Mouse (Mus musculus) CH12F3 (cell line): ENCODE measurements around the gene Gm9732.
"Not testable (repeated sequence)": the region's sequence is repeated elsewhere in the genome, so short reads cannot be mapped to it uniquely, and the experiment has no call there.

Experiments
- in situ Hi-C: fragments of 300-500 bp; cut with MboI; formaldehyde crosslinking; loops from 2 replicates; pipeline ENCODE4 v1.14.3; 2020; ENCODE audit warnings: low sequenced_read_pairs

The Gm9732 gene

DNA sequence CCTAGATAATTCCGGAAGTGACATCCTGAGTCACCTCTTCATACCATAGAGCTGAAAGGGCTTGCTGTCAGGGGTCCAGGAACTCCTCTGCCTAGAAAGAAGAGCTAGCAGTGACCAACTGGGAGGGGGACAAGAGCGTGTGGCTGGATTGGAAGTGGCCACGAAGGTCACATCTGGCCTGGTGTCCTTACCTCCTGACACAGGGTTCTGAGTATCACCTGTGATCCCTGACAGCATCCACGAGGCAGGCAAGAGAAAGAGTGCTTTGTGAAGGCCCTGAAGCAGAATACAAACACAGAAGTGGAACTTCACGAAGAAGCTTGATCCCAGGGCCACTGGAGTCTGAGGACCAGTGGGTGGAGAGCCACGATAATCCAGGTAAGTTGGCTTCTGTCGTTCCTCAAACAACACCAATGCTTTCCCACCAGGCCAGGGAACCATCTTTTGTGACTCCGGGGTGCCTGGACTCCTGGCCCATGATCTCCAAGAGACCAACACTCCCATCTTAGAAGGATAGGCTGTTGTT, at the start of gene Gm9732:
TSS of gene Gm9732 (plus strand) at position 51 of the 526 bp plus-strand sequence.
- in situ Hi-C loops, result not testable (repeated sequence)

DNA sequence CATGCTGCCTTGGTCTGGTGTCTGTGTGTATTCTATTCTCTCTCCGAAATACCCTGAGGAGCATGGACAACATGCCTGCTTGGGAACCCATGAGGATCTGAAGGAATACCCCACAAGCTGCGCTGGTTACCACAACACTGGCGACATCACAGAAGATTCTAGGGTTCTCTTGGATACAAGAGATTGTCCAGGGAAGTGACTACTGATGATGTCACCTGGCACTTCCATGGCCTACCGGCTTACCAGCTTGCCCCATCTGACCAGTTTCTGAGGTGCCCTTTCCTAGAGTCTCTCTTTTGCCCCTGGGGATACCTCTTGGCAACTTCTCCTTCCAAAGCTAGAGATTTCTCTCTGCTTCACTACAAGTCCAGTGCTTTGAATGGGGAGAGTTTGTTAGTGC, 39.6 kb upstream of the Gm9732 start, which contains the start of gene Gm8122:
TSS of gene Gm8122 (minus strand) at position 101 of the 400 bp plus-strand sequence.
- in situ Hi-C loops, result not testable (repeated sequence)

DNA sequence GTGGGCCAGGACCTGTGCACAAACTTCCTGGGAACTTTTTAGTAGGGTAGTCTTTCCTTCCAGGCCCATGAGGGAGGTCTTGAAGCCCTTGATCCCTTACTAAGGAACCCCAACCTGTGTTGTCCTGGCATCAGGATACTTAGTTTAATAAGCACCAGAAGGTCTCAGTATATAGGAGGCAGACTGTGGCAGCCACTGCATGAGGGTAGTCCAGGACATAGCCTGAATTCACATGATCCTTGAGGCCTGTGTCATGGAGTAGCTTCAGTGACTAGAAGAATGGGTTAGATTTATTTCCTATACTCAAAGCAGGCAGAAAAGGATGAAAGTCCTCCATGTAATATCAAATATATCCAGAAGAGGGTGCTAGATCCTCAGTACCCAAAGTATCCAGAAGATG, 37.1 kb upstream of the Gm9732 start:
- in situ Hi-C loops, result not testable (repeated sequence)

DNA sequence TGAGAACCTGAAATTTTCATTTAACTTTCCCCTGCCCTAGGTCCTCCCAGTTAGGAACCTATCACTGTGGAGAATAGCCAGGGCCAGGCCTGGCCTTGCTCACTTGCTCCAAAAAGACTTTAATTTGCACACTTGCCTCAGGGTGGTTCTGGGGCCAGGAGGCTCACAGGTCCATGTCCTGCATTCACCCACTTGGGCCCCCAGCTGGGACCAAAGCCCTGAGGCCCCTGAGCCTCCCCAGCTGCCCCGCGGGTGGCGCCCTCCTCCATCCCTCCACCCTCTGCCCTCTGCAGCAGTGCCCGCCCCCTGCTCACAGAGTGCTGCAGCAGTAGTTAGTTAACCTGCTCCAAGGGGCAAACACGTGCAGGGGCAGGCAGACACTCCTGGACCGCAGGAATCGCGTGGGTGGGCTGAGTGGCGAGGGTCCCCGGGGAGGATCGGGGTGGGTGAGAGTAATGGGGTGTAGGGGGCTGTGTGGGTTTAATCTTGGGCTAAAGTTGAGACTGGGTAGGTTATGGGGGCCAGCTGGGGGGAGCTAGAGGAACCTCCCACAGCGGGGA, 25.1 kb upstream of the Gm9732 start:
- in situ Hi-C loops, result not testable (repeated sequence)

DNA sequence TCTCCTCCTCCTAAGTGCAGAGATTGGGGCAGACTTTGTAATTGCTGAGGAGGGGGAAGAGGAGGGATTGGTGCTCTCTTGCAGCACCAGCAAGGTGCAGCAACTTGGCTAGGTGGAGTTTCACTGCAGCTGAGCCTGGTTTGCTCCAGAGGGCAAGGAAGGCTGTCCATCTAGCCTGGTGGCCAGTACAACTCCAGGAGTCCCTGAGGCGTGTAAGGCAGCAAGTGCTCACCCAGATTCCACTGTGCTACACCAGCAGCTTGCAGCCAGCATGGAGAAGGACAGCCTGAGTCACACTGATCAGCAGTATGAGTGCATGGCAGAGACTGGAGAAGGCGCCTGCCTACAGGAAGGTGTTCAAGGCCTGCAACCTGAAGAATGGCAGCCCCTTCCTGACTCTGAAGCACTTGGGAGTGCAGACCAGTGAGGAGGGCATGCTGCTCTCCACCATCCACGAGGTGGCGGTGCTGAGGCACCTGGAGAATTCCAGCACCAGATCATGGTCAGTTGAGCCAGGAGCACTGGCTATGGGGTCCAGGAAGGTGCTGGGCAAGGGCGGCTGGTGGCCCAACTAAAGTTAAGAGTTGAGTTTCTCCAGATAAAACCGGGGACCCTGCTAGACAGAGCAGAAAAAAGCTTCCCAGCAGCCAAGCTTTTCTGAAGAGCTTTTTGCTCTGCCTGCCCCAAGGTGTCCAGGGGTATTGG, 24.1 kb upstream of the Gm9732 start:
- in situ Hi-C loops, result not testable (repeated sequence)

DNA sequence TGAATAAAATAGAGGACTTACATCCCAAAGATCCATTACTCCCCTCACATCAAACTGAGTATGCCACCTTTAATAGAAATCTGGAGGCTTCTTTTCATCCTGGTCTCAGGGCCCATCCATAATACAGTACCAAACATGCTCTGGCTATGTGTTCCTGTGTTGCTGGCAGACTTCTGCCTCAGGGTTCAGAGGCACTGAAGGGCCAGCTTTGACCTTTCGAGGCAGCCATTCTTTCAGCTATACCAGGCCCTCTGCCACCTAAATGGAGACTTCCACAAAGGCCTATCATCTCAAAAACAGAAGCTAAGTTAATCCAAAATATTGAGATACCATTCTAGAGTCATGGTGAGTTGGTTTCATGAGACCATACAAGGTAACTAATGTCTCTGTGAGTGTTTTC, 18.3 kb upstream of the Gm9732 start:
- in situ Hi-C loops, result not testable (repeated sequence)

DNA sequence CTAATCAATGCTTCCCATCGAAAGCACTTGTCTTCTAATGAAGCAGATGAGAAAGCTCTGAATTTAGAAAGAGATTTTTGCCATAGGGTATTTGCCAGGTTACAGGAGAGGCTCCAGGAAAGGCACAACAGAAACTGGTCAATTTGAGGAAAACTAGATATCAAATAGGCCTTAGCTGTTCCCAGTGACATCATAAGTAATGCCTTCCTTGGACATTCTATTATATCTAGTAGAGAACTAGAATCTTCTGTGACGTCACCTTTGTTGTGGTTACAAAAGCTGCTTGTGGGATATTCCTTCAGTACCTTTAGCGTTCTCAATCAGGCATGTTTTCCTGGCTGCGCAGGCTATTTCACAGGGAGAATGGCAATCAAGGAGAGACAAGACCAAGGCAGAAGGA, 16.5 kb upstream of the Gm9732 start, which contains the start of gene Gm8126:
TSS of gene Gm8126 (plus strand) at position 301 of the 400 bp plus-strand sequence.
- in situ Hi-C loops, result not testable (repeated sequence)

DNA sequence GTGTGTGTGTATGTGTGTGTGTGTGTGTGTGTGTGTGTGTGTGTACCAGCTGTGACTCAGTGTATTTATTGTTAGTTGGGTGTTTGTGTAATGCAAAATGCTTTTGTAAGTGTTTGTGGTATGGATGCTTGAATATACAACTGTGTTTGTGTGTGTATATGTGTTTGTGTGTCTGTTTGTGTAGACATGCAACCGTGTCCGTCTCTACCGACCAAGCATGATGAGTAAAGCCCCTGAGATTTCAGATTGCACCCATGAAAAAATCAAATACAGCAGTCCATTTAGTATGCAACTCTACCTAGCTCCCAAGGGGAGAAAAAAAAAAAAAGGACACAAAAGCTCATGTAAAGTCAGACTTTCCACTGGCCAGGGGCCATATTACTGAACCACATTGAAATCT, 11.4 kb upstream of the Gm9732 start:
- in situ Hi-C loops, result not testable (repeated sequence)

DNA sequence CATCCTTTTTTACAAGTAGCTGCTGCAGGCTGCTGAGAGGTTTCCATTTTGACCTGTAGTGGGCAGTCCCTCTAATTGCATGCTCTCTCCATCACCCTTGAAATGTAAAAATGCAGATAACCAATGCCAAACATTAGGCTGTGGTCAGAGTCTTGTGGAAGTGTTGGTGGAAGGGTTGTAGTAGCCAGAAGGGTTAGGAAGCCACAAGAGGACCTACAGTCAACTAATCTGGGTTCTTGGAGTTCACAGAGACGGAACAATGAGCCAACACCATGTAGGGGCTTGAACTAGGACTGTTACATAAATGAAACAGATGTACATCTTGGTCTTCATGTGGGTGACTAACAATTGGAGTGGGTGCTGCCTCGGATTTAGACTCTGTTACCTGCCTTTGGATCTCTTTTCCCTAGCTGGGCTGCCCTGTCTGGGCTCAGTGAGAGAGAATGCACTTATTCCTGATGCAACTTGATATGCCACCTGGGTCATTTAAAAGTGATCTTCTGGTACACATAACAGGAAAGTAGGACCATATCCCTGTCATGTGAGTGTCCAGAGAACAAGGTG, 6.2 kb upstream of the Gm9732 start:
- in situ Hi-C loops, result not testable (repeated sequence)

DNA sequence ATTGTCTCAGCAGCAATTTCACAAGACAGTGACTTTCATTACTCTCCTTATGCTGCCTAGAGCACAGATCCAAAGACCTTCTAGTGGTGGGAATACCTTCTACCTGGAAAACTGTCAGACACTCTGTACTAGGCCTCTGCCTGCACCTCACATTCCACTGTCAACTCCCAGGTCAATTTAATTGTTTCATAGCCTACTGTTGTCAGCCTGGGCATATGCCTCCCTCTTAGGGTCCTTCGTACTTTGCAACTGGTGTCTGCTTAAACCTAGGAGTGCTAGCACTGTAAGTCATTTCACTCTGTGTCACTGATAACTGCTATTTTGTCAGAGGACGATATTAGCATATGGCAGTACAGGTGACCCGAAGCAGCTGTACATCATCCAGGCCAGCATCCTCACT, 5.6 kb upstream of the Gm9732 start:
- in situ Hi-C loops, result not testable (repeated sequence)

DNA sequence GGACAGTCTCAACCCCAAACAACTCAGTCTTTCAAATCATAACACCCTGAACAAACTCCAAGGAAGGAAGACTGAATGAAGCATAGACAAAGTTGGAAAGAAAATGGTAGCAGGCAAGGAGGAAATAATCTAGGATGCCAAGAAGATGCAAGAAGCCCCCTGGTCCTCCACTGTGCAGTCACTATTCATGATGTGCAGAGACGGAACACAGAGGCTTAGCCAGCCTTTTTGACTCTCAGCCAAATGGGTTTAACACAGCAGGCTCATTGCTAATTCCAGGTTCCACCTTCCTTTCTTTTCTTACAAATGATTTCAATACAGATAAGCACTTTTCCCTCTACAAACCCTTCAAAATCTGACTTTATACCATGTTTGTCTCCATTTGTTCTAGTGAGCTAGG, 1.7 kb upstream of the Gm9732 start:
- in situ Hi-C loops, result not testable (repeated sequence)

DNA sequence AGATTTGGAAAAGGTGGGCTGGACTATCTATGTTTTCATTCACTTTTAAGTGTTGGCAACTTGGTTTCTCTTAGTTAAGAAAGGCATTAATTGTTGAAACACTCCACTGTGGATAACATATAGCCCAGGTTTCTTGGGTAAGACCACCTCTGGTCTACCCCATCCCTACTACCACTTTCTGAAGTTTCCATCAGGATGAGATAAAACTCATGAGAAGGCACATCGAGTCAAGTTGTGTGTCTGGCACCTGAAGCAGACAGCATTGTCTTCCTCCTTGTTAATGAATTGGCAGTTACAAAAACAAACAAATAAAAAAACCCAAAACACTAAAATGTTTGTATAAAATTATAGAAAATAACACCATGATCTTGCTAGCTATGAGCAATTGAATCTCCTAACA, 916 bp downstream of the Gm9732 start:
- in situ Hi-C loops, result not testable (repeated sequence)

DNA sequence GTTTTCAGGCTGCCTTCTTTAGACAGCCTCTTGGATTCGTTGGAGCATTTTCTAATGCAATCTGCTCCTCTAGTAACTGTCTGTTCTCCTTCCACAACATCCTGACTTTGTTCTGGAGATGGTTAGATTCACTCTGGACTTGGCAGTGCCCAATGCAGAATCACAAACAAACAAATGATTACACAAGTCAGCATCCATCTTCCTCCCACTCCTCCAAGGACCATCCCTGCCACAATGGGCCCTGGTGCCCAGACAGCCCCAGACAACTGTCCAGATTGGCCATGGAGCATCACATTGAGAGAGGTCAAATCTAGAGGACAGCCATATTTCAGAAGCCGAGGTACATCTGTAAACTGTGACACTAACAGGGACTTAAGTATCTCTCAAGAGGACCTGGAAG, 2.6 kb downstream of the Gm9732 start:
- in situ Hi-C loops, result not testable (repeated sequence)

DNA sequence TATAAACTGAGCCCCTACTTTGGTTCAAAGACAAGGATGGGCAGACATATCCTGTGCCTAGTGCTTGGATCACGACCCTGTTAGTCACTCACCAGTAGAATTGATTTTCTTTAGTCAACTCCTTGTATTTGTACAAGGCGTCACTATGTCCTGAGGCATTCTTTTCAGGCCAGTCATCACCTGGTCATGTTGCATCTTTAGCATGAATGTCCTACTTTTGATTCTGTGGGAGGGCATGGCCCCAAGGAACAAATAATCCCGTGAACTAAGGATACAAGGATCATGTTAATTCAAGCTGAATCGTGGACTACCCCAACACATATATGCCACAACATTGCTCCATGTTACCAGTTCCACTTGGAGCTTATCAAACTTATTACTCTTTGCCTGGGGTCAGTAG, 3.3 kb downstream of the Gm9732 start:
- in situ Hi-C loops, result not testable (repeated sequence)

DNA sequence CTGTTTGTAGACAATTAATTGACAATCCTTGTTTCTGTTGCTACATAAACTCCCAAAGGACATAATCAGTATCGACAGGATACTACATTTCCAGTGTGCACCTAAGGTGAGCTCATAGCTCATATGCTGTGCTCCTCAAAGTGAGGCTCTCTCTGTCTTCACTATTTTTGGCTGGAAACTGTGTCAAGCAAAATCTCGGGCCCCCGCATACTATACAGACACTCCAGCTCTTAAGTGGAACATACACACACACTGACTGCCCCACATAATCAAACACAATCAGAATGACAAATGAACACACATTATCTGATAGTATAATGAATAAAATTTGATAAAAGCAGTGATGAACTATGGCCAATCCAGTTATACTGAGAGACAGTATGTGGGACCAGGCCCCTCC, 3.8 kb downstream of the Gm9732 start:
- in situ Hi-C loops, result not testable (repeated sequence)

DNA sequence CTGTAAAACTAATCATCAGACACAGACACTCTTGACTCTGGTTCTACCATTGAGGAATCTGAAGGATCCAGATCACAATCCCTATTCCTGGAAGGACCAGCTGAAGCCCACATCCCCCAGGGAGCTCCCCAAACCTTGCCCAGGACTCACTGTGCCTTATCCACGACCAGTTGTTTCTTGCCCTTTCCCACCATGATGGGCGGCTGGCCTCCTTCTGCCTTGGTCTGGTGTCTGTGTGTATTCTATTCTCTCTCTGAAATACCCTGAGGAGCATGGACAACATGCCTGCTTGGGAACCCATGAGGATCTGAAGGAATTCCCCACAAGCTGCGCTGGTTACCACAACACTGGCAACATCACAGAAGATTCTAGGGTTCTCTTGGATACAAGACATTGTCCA, 18.7 kb downstream of the Gm9732 start, which contains the start of gene Gm8127:
TSS of gene Gm8127 (minus strand) at position 330 of the 400 bp plus-strand sequence.
- in situ Hi-C loops, result not testable (repeated sequence)

DNA sequence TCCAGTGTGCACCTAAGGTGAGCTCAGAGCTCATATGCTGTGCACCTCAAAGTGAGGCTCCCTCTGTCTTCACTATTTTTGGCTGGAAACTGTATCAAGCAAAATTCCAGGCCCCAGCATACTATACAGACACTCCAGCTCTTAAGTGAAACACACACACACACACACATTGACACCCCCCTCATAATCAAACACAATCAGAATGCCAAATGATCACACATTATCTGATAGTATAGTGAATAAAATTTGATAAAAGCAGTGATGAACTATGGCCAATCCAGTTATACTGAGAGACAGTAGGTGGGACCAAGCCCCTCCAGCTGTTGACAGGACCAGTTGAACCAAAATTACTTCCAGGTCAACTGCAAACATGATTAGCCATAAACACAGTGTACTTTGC, 44.7 kb downstream of the Gm9732 start:
- in situ Hi-C loops, result not testable (repeated sequence)

DNA sequence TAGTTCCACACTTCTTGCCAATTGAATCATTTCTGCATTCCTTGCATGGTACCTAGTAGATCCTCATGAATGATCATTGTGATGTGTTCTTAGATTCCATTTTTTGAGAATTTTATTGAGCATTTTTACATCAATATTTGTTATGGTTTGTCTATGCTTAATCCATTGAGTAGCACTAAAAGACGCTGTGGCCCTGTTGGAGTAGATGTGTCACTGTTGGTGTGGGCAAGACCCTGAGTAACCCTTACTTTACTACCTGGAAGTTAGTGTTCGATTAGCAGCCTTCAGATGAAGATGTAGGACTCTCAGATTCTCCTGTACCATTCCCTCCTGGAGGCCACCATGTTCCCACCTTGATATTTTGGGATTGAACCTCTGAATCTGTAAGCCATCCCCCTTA, 53.8 kb downstream of the Gm9732 start:
- in situ Hi-C loops, result not testable (repeated sequence)

DNA sequence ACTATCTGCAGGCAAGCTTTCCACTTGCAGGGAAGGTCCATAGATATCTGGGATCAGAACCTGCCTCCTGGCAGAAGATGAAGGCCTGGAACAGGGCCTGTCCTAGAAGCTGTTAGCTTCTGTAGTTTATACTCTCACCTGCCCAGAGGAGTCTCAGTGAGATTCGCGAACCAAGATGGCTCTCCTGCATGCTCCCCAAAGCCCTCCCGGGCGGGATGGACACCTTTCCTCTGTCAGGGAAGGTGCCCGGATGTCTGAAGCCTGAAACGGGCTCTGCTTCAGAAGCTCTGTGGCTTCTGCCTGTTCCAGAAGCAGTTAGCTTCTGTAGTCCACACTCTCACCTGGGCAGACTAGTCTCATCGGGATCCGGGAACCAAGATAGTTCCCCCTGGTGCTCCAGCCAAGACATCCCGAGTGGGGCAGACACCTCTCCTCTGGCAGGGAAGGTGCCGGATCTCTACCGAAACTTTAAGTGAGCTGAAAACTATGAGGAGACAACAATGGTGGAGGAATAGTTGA, 56.6 kb downstream of the Gm9732 start:
- in situ Hi-C loops, result not testable (repeated sequence)

DNA sequence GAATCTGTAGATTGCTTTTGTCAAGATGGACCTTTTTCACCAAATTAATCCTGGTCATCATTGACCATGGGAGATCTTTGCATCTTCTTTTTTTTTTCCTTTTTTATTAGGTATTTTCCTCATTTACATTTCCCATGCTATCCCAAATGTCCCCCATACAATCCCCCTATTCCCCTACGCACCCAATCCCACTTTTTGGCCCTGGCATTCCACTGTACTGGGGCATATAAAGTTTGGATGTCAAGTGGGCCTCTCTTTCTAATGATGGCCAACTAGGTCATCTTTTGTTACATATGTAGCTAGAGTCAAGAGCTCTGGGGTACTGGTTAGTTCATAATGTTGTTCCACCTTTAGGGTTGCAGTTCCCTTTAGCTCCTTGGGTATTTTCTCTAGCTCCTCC, 62.8 kb downstream of the Gm9732 start:
- in situ Hi-C loops, result not testable (repeated sequence)

DNA sequence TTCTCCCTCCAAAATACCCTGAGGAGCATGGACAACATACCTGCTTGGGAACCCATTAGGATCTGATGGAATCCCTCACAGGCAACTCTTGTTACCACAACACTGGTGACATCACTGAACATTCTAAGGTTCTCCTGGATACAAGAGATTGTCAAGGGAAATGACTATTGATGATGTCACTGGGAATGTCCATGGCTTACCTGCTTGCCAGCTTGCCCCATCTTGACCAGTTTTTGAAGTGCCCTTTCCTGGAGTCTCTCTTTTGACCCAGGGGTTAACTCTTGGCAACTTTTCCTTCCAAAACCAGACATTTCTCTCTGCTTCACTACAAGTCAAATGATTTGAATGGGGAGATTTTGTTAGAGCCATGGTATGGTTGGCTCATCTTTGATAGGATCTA, 72.9 kb downstream of the Gm9732 start, which contains the start of gene 1700001F09Rik:
TSS of gene 1700001F09Rik (minus strand) at position 101 of the 400 bp plus-strand sequence.
- in situ Hi-C loops, result not testable (repeated sequence)
